Mouse (Mus musculus): Measurements from ENCODE around the gene D630003M21Rik. TPM values are rescaled to one million over a fixed set of nuclear protein-coding genes. Genes with fewer than 3 reads are reported as not detected.

Gene D630003M21Rik
- polyA plus RNA-seq, 1 experiment from 2014 or later: 1.7 TPM

- peak overlapping the region; percentile 56; the same call in 1 of the 2 replicates for H3K27ac ChIP-seq (replicated peaks)
- no peaks in the 10 kb centered on the region for H3K36me3 ChIP-seq (ENCODE audit: control insufficient read depth, insufficient read depth, low read length)
- no peaks in the 10 kb centered on the region for H3K27me3 ChIP-seq (ENCODE audit: control insufficient read depth, insufficient read depth, low read length)
- H3K4me1 ChIP-seq (replicated peaks; ENCODE audit: control insufficient read depth, insufficient read depth): no peaks in the 10 kb centered on the region
- 1% methylated on average over 22 of the region's 22 CpGs for WGBS
- TF ChIP-seq CTCF (IDR thresholded peaks at IDR 0.05; ENCODE audit: low read depth) (no peak), EP300 (optimal IDR thresholded peaks at IDR 0.05) (no peak)
- H3K4me2 ChIP-seq (replicated peaks; ENCODE audit: low read depth): peak overlapping the region; percentile 60
- ATAC-seq (ENCODE audit: low FRiP score, low TSS enrichment) (peak; percentile 47; the same call in 1 of the 2 replicates), DNase-seq (ENCODE audit: low spot score) (peak; percentile 59)
- H3K9me3 ChIP-seq (ENCODE audit: control insufficient read depth, low read length): no peaks in the 10 kb centered on the region
- H3K9ac ChIP-seq (ENCODE audit: low read length): peak overlapping the region; percentile 23; the same call in 1 of the 2 replicates
- peak overlapping the region; percentile 29 for H3K4me3 ChIP-seq (ENCODE audit: low read depth, low read length)
Measured at GRCm38 (mm10) chr2:158153728-158154343, 75.2 kb downstream of the D630003M21Rik start.

GRCm38 (mm10) chr2:158152685-158153309 is 76.2 kb downstream of the D630003M21Rik start:
- Histone ChIP-seq H3K4me1 (replicated peaks; ENCODE audit: control insufficient read depth, insufficient read depth) (no peaks in the 10 kb centered on the region), H3K4me3 (ENCODE audit: low read depth, low read length) (no peak overlapping the region), H3K4me2 (replicated peaks; ENCODE audit: low read depth) (no peak overlapping the region), H3K27me3 (ENCODE audit: control insufficient read depth, insufficient read depth, low read length) (no peaks in the 10 kb centered on the region), H3K9ac (ENCODE audit: low read length) (no peak overlapping the region), H3K27ac (replicated peaks) (no peak overlapping the region), H3K36me3 (ENCODE audit: control insufficient read depth, insufficient read depth, low read length) (no peaks in the 10 kb centered on the region), H3K9me3 (ENCODE audit: control insufficient read depth, low read length) (no peaks in the 10 kb centered on the region)
- ATAC-seq (ENCODE audit: low FRiP score, low TSS enrichment) (no peak), DNase-seq (ENCODE audit: low spot score) (no peak)
- TF ChIP-seq EP300 (optimal IDR thresholded peaks at IDR 0.05): no peak
- no peak for TF ChIP-seq CTCF (IDR thresholded peaks at IDR 0.05; ENCODE audit: low read depth)
- WGBS: 34% methylated on average over 6 of the region's 6 CpGs

GRCm38 (mm10) chr2:158151077-158151476 is 77.9 kb downstream of the D630003M21Rik start:
- peak; percentile 55 for TF ChIP-seq CTCF (IDR thresholded peaks at IDR 0.05; ENCODE audit: low read depth)
- no peak for TF ChIP-seq EP300 (optimal IDR thresholded peaks at IDR 0.05)
- H3K27ac ChIP-seq (replicated peaks): no peak overlapping the region
- no peak for DNase-seq (ENCODE audit: low spot score)
- no peak overlapping the region for H3K9ac ChIP-seq (ENCODE audit: low read length)
- 92% methylated on average over 3 of the region's 3 CpGs for WGBS
- H3K4me2 ChIP-seq (replicated peaks; ENCODE audit: low read depth): no peak overlapping the region
- H3K27me3 ChIP-seq (ENCODE audit: control insufficient read depth, insufficient read depth, low read length): no peaks in the 10 kb centered on the region
- H3K9me3 ChIP-seq (ENCODE audit: control insufficient read depth, low read length): no peaks in the 10 kb centered on the region
- no peak overlapping the region for H3K4me3 ChIP-seq (ENCODE audit: low read depth, low read length)
- no peaks in the 10 kb centered on the region for H3K36me3 ChIP-seq (ENCODE audit: control insufficient read depth, insufficient read depth, low read length)
- H3K4me1 ChIP-seq (replicated peaks; ENCODE audit: control insufficient read depth, insufficient read depth): no peaks in the 10 kb centered on the region
- ATAC-seq (ENCODE audit: low FRiP score, low TSS enrichment): no peak

GRCm38 (mm10) chr2:158146971-158147370 is 82.1 kb downstream of the D630003M21Rik start:
- no peak overlapping the region for H3K9ac ChIP-seq (ENCODE audit: low read length)
- no peak for ATAC-seq (ENCODE audit: low FRiP score, low TSS enrichment)
- no peak overlapping the region for H3K27ac ChIP-seq (replicated peaks)
- H3K9me3 ChIP-seq (ENCODE audit: control insufficient read depth, low read length): no peaks in the 10 kb centered on the region
- H3K4me2 ChIP-seq (replicated peaks; ENCODE audit: low read depth): no peak overlapping the region
- H3K27me3 ChIP-seq (ENCODE audit: control insufficient read depth, insufficient read depth, low read length): no peaks in the 10 kb centered on the region
- H3K36me3 ChIP-seq (ENCODE audit: control insufficient read depth, insufficient read depth, low read length): no peaks in the 10 kb centered on the region
- TF ChIP-seq CTCF (IDR thresholded peaks at IDR 0.05; ENCODE audit: low read depth) (no peak), EP300 (optimal IDR thresholded peaks at IDR 0.05) (no peak)
- DNase-seq (ENCODE audit: low spot score): no peak
- H3K4me3 ChIP-seq (ENCODE audit: low read depth, low read length): no peak overlapping the region
- 0 out of 2 replicates have a peak, but pooled peaks cover 6% of the 10 kb centered on the region for H3K4me1 ChIP-seq (replicated peaks; ENCODE audit: control insufficient read depth, insufficient read depth)
- WGBS: 93% methylated on average over 8 of the region's 8 CpGs

GRCm38 (mm10) chr2:158146223-158146622 is 82.8 kb downstream of the D630003M21Rik start, which contains the start of gene Tgm2:
Tgm2 (minus strand) TSS chr2:158146436.
- Histone ChIP-seq H3K9ac (ENCODE audit: low read length) (peak within 1 kb of the TSS; percentile 77), H3K4me2 (replicated peaks; ENCODE audit: low read depth) (peak within 1 kb of the TSS; percentile 66), H3K4me3 (ENCODE audit: low read depth, low read length) (peak within 1 kb of the TSS; percentile 58), H3K27ac (replicated peaks) (peak within 1 kb of the TSS; percentile 80), H3K9me3 (ENCODE audit: control insufficient read depth, low read length) (no peaks in the 10 kb centered on the region), H3K27me3 (ENCODE audit: control insufficient read depth, insufficient read depth, low read length) (no peaks in the 10 kb centered on the region), H3K4me1 (replicated peaks; ENCODE audit: control insufficient read depth, insufficient read depth) (peaks cover 7% of the 10 kb centered on the region; the same call in 1 of the 2 replicates), H3K36me3 (ENCODE audit: control insufficient read depth, insufficient read depth, low read length) (no peaks in the 10 kb centered on the region)
- TF ChIP-seq EP300 (optimal IDR thresholded peaks at IDR 0.05) (no peak), CTCF (IDR thresholded peaks at IDR 0.05; ENCODE audit: low read depth) (peak; percentile 77)
- ATAC-seq (ENCODE audit: low FRiP score, low TSS enrichment): peak; percentile 84
- DNase-seq (ENCODE audit: low spot score): peak; percentile 94
- 3% methylated on average over 31 of the region's 33 CpGs for WGBS
